Mouse (Mus musculus): ENCODE data around the gene Rpl18.

DNA sequence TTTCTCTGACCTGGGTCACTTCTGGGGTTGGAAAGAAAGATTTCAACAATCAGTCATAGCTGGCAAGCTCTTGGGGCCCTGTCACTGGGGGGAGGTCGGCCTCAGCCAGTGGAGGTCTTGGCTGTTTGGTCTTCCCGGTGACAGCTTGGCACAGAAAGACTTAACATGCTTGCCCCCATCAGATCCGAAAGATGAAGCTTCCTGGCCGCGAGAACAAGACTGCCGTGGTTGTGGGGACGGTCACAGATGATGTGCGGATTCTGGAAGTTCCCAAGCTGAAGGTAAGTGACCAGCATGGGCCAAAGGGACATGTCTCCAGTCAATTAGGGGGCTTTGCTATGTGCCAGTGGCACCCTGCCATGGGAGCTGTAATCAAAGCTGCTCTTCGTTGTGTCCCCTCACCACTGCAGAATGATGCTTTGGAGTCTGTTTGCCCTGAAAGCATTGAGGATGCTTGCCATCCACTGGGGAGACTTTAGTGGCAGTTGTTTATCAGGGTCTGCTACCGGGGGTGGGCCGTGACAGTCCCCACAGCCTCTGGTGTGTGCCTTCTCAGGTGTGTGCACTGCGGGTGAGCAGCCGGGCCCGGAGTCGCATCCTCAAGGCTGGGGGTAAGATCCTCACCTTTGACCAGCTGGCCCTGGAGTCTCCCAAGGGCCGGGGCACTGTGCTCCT is 4.6 kb downstream of the Rpl18 start:
- TF ChIP-seq CTCF (IDR thresholded peaks at IDR 0.05; ENCODE audit: borderline replicate concordance, insufficient read depth, low read length), result no peak
- no peak for TF ChIP-seq POLR2A (IDR thresholded peaks at IDR 0.05; ENCODE audit: low read depth, low read length)

Data from embryonic fibroblast, embryonic 13.5 days (primary cell).